Mouse (Mus musculus) adrenal gland, postnatal 14 days (tissue): Measurements from ENCODE around the gene Lin37. TPM values are rescaled to one million over a fixed set of nuclear protein-coding genes. Genes with fewer than 3 reads are reported as not detected.
A peak's percentile ranks its signal among the peaks of the same experiment; 100 is the strongest.

ENCODE experiments used
- DNase-seq: peaks from one replicate; pipeline ENCODE4 v3.0.0; 2021; ENCODE audit warnings: mixed read lengths
- total RNA-seq: library from RNA; stranded (reverse); gene quantifications from 2 replicates; pipeline ENCODE4 v1.2.3, GENCODE M21; 2021

The Lin37 gene
- total RNA-seq, 1 experiment from 2014 or later, result 46.3 TPM

DNA sequence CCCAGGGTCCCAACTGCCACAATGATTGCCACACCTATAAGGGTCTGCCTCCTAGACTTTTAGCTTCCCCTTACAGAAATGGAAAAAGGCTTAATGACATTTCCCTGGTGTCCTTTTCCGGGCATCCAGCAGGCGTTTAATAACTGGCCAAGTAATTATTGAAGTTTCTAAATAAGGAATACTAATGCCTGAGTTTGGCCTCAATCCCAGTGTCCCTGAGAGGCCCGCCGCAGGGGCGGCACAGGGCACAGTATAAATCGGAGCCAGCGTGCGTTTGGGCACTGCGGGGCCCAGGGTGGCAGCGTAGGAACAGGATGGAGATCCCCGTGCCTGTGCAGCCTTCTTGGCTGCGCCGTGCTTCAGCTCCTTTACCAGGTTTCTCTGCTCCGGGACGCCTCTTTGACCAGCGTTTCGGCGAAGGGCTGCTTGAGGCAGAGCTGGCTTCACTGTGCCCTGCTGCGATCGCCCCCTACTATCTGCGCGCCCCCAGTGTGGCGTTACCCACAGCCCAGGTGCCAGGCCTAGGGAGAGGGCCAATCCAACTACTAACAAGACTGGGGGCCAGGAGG is 6.5 kb downstream of the Lin37 start:
- DNase-seq, result peak; percentile 84

DNA sequence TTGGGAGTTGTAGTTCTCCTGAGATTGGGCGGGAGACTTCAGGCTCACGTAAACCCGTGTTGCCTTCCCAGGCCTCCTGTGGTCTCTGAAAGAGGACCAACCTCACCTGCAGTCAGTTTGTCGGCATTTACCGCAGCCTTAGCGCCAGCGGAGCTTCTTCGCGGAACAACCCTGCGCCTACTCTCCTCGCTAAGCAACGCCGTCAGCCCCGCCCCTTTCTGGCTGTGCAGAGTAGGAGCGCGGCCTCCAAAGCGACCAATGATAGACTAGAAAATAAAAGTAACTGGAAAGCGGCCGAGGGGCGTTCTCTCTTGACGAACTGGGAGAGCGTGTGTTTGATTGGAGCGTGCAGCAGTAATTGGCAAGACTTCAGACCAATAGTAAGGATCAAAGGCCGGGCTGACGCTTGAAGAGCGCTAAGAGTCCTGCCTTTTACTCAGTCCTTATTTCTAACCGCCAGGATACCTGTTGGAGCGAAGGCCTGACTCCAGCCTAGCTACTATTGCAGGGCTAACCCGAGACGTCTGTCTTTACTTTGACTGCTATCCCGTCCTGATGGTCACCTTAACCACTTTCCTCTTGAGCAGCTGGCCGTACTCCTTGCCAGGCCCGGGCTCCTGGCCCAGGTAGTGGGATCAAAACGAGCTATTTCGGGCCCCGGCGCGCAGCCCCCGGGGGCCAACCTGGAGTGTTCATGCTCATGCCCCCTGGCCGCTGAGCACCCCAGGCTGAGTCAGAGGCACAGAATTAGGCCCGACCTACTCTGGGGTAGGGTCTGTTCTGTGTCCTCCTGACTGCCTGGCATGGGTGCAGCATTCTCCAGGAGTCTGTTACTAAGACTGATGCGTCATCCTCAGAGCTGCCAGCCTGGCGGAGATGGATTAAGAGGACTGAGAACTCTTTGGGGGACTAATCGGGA is 7.3 kb downstream of the Lin37 start, which contains the start of the genes Hspb6 and Proser3:
TSS of gene Hspb6 (plus strand) at position 77 of the 919 bp plus-strand sequence.
TSS of gene Proser3 (minus strand) at position 198 of the 919 bp plus-strand sequence.
- DNase-seq, result peak; percentile 98

DNA sequence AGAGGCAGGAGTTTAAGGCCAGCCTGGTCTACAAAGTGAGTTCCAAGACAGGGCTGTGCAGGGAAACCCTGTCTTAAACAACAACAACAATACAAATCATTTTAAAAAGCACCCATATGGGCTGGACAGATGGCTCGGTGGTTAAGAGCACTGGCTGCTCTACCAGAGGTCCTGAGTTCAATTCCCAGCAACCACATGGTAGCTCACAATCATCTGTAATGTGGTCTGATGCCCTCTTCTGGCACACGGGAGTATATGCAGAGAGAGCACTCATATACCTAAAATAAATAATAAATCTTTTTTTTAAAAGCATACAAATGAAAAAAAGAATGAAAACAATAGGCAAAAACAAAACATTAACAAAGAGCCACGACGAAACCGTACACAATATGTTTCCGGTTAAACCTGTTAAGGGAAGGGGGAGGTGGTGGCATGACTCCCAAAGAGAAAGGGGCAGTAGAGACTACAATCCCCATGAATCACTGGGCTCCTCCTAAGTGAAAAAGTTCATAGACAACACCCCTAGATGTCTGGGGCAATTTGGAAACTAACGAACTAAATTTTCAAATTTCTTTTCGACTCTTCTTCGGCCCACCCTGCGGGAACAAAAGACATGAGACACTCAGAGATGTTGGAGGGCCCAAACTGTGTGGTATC is 8.1 kb downstream of the Lin37 start:
- peak; percentile 61 for DNase-seq

DNA sequence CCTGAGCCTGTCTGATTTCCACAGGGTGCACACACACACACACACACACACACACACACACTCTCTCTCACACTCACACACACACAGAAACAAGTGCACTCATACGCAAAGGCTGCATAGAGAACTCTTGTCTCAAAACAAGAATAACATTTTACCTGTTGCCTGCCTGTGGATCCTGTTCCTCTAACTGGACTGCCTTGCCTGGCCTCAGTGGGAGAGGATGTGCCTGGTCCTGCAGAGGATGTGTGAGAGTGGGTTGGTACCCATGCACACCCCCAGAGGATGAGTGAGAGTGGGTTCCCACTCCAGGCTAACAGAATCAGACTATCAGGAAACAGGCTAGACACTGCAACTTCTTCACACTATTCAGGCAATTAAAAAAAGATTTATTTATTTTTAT is 9.0 kb downstream of the Lin37 start:
- no peak for DNase-seq

DNA sequence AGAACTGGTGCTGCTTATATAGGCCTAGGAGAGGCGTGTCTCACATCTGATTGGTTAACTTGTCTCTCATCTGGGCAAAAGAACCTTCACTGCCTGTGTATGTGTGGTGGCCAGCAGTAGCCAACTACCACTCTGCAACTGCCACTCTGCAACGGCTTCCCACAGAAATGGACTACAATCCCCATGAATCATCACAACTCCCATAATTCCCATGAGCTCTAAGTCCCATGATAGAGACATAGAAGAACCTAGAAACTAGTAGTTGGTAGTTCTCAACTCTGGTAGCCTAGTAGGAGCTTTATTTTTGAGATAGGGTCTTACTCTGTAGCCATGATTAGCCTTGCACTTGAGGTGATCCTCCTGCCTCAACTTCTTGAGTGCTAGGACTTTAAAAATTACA is 9.8 kb downstream of the Lin37 start:
- DNase-seq, result no peak

DNA sequence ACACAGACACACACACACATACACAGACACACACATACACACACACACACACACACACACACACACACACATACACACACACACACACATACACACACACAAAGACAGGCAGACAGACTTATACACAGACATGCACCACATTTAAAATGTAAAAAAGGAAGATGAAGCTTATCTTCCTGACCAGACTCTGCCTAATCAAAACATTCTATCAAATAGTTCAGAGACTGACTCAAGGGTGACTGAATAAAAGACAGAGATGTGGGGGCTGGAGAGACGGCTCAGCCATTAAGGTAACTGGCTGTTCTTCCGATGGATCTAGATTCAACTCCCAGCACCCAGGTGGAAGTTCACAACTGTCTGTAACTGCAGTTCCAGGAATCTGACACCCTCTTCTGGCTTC is 15.3 kb downstream of the Lin37 start:
- DNase-seq, result no peak

DNA sequence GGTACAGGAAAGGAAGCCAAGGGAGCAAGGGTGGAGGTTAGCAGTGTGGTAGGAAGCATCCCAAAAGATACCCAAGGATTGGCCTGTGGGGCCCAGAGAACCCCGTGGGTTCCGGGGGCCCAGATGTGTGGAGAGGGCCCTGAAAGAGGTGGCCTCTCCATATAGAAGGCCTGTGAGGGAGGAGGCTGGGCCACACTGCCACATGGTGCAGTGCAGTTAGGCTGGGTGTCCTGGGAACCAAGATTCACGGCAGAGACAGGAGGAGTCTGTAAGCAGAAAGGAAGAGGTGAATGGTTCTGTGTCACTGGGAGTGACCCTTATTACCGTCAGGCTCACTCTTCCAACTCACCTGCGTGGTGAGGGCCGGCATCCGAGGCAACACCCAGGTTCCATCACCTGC is 19.1 kb downstream of the Lin37 start:
- DNase-seq, result no peak

DNA sequence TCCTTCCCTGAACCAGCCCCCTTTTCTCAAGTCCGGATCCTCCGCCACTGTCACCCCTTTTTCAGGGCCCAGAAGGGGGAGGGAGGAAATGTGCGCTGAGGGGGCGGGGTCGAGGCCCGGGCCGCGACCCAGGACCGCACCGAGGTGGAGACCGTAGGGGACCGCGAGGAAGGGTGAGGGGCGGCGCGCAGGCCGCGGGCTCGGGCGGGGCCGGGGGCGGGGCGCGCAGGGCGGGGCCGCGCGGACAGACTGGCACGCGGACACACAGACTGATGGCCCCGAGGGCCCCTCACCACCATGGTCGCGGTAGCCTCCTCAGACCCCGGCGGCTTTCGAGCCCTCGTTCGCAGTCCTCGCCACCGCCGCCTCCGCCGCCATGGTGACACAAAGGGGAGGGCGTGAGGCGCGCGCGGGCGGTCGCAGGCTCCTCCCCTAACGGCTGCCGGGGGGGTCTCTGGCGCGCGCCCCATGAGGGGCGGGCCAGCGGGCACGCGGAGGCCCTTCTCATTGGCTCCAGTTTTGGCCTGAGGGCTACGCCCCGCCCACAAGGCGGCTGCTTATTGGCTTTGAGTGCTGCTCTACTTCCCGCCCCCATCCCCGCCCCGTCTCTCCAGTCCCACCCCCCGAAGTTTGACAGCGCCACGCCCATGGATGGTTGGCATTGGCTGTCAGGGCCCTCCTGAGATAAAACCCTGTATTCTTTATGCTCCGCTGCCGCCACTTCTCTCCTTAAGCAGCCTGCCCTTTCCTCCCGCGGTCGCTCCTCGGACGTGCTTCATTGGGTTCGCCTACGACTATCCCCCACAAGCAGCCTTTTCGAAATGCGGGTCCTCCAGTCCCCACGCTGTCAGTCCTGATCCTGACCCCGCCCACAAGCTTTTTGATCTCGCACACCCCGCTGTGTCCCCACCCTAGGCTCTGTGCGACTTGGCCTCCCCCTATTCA is 24.7 kb downstream of the Lin37 start, which contains the start of gene Arhgap33:
TSS of gene Arhgap33 (minus strand) at position 428 of the 945 bp plus-strand sequence.
- peak; percentile 97 for DNase-seq

DNA sequence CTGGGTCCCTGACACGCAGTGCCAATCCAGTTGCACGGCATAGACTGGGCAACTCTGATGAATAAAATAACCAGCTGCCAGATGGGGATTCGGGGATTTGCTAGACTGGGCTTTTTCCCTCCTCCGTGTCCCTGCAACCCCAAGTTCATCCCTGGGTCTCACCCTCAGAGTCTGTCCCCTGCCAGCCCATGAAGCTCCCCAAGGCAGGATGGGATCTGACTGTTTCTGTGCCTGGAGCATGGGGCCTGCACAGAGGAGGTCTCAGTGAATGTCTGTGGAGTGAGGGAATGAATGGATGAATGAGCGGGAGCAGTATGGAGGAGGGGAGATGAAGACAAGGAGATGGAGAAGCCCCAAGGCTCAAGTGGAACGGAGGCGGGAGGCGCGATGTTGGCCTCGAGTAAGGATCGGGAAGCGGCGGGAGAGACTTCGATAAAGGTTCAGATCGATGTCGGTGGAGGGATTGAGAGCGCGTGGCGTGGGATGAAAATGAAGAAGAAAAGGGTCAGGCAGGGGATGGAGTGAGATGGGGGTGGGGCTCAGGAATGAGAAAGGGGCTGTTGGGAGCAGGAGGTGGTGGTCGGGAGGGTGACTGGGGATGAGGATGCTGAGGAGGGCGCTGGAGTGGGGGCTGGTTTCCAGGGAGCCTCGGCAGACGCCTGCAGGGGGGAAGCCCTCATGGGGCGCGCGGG is 25.6 kb downstream of the Lin37 start:
- DNase-seq, result peak; percentile 16

DNA sequence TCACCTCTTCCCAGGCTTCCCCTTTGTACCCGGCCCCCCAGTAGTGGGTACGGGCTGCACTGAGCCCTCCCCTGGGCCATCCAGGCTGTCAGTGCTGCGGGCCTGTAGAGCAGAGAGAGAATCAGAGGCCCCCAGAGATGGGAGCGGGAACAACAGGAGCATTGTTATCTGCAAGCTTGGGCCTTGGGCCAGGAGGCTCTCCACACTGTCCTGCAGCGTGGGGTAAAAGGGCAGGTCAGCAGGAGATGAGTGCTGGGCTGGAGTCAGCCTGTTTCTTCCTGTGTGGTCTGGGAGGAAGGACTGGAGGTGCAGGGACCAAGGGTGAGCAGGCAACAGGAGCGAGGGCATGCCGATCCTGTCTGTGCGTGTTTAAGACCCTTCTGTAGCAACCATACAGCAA is 26.7 kb downstream of the Lin37 start:
- DNase-seq, result peak; percentile 57

DNA sequence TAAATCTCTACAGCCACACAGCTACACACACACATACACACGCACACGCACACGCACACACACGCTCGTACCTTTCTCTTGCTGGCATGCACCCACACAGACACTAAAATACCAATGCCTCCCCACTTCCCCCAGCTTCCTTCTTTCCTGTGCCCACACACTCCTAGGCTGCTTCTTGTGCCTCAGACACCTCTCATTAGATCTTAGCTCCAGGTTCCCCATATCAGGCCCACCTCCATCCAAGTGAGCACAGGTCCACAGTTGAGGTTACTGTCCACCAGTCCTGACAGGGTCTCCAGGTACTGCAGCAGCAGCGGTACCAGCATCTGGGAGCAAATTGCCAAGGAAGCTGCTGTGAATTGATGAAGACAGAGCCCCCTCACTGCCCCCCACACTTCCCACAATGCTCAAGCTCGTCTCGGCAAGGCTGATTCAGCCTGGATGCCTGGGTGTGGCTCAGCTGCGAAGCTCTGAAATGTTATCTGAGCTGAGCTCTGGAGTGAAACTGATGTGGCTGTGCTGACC is 28.3 kb downstream of the Lin37 start:
- no peak for DNase-seq

DNA sequence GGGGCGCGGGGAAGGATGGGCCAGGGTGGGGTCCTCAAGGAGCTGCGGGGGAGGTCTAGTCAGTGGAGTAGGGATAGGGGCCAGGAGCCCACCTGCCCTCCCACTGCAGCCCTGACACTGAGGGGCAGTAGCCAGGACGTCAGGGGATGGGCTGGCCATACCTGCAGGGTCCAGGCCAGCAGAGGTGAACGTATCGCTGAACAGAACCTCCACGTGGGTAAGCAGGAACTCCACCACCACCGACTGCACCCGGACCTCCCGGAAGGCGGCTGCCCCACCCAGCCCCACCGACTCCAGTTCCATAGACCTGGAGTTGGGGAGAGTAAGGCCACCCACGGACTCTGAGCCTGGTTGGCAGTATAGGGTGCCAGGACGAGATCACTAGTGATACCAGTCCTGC is 32.7 kb downstream of the Lin37 start:
- DNase-seq, result no peak

DNA sequence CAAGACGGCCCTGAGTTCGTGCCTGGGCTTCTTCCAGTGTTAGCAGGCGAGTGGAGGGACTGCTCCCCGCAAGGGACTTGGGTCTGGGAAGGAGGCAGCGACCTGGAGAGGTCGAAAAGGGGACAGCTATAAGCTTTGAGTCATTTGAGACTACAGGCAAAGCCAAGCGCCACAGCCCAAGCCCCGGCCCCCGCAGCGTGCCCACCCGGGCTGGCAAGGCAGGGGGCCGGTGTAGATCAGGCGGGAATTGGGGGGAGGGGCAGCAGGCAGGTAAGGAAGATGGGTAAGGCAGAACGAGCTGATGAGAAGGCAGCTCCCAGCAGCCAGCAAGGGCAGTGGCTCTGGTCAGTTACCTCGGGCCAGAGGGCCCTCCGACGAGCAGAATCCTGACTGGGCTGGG is 33.2 kb downstream of the Lin37 start:
- DNase-seq, result no peak

DNA sequence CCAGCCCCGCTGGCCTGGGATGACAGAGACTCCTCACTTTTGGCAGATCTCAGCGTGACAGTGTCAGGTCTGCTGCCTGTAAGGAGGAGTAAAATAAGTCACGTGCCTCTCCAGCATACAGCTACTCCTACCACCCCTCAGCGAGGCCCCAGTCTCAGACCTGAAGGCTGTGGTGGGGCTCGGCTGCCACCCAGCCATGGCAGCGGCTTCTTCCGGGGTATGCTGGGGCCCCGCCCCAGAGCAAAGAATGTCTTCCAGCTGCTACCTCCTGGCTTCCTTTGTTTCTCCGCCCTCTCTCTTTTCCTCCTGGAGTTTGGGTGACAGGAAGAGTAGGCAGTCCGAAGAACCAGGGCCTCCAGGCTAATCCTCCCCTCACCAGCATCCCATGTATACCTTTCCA is 33.7 kb downstream of the Lin37 start:
- DNase-seq, result no peak

DNA sequence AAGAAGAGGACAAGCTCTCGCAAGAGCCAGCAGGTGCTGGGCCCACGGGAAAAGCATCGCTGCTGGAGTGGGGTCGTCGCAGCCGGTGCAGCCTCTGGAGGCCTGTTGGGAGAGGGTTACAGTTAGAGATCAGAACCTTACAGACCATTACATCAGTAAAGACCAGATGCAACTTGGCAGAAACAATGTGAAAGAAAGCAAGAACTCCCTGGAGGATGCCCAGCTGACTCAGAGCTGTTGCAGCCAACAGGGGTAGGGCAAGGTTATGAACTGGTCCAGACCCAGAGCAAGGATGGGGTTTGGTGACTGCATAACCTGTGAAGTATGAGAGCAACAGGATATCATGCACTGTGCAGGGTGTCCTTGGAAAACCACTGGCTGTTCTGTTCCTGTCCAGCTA is 35.2 kb downstream of the Lin37 start:
- peak; percentile 20 for DNase-seq

DNA sequence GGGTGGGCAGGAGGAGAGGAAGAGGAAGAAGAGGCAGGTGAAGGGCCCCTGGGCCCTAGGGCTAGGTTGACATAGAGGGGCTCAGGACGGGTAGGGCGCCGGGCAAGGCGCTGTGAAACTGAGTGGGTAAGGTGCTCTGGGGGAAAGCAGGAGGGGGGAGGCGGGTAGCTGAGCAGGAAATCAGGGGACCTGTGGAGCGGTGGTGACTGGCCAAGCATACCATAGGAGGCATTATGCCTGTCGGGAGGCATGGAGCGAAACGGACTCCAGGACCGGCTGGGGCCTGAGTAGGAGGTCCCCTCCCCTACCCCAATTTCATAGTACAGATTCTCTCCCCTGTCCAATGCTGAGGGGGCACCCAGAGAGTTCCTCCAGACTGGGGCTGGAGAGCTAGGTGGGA is 36.8 kb downstream of the Lin37 start:
- no peak for DNase-seq

DNA sequence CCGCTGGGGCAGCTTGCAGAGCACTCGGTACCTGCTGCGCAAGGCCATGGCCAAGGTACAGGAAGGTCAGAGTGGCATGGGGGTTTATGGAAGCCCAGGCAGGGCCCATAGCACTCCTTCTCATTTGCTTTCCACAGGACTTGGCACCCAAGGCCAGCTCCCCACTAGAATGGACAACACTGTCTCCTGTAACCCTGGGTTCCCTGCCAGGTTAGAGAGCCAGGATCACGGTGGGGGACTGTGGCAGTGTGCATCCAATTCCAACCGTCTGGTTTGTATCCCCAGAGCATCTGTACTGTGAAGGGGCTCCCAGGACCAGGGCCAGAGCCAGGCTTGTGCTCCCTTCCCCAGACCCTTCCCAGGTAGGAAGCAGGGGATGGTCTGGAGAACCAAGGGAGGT is 38.8 kb downstream of the Lin37 start:
- no peak for DNase-seq

DNA sequence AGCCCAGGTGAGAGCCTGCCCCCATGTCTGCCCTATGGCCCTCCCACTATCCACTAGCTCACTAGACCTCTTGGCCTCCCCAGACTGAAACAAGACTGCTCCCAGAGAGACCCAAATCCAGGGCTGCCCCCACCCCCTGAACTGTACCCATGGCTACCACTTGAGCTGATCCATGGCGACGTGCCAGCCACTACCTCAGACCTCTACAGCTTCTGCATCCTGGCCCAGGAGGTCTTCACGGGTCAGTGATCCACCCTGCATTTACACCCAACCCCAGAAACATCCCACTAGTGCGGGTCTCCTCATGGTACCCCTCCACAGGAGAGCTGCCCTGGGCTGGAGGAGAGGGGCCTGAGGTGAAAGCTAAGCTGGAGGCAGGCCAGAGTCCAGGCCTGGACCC is 39.2 kb downstream of the Lin37 start:
- no peak for DNase-seq

DNA sequence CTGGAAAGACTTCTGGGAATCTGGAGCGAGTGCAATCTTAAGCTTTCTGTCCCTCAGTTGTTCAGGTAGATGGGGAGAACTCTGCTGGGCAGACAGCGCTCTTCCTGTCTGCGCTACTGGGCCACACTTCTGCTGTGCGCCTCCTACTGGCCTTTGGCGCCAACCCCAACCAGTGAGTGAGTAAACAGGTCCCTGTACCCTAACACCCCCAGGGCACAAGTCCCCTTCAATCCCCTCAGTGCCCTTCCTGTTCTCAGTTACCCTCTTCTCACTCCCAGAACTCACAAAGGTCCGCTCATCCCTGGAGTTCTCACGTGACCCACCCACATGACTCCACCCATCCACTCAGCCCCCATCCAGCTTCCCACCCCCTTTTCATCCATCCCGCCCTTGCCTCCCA is 41.3 kb downstream of the Lin37 start:
- no peak for DNase-seq

DNA sequence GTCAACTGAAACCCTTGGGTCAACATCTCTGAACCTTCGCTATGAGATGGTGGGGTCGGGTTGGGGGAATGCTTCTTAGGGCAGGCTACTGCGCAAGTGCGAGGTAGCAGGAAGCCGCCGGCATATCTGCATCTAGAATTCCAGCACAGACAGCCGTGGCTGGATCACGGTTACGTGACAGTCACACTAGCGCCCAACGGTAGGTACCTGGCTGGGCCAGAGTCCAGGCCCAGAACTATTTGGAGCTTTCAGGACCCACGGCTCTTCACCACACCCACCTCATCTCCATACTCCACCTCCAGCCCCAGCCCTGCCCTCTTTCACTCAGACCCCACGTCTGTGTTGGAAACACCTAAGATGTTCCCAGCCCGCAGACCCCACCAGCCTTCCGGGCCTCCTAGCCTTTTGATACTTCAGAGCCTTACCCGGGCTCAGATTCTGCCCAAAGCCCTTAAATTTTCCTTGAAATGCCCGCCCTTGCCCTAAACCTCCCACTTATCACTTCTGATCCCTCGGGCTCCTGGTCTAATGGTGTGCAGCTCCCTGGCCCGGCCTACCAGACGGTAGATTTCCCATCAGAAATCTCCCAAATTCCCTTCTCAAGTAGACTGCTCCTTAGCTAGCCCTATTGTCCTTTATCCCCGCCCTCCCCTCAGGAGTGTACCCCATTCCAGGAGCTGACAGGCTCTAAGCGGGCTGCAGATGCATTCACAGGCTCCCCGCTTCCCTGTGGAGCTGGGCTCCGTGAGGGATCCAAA is 44.5 kb downstream of the Lin37 start:
- DNase-seq, result no peak
